Mouse (Mus musculus) embryonic facial prominence, embryonic 14.5 days (tissue): Measurements from ENCODE around the gene Hid1. TPM values are rescaled to one million over a fixed set of nuclear protein-coding genes. Genes with fewer than 3 reads are reported as not detected.

ENCODE experiments used
- ATAC-seq: fragments of 200-750 bp; cut with Nextera tagmentation; 2 replicates; pipeline ENCODE4 v1.8.0; 2017; ENCODE audit warnings: low read depth, moderate number of reproducible peaks, moderate TSS enrichment
- DNase-seq: peaks from one replicate; pipeline ENCODE4 v3.0.0-alpha.2; 2015; ENCODE audit warnings: low spot score
- H3K27ac ChIP-seq: fragments of 300-500 bp; sonication (generic); replicated peaks from 2 replicates; pipeline ENCODE4 v1.5.1; 2014; ENCODE audit warnings: low read depth, mild to moderate bottlenecking, low read length, moderate library complexity
- H3K27me3 ChIP-seq: fragments of 300-500 bp; sonication (generic); replicated peaks from 2 replicates; pipeline ENCODE4 v1.6.1; 2014; ENCODE audit warnings: low read length; ENCODE audit not compliant: control insufficient read depth, insufficient read depth
- H3K36me3 ChIP-seq: fragments of 300-500 bp; sonication (generic); 2 replicates; pipeline ENCODE4 v1.6.1; 2014; ENCODE audit warnings: low read length, mixed read lengths; ENCODE audit not compliant: control insufficient read depth, insufficient read depth
- H3K4me1 ChIP-seq: fragments of 300-500 bp; sonication (generic); 2 replicates; pipeline ENCODE4 v1.6.1; 2014; ENCODE audit warnings: antibody characterized with exemption, low read length; ENCODE audit not compliant: control insufficient read depth, insufficient read depth
- H3K4me2 ChIP-seq: fragments of 300-500 bp; sonication (generic); 2 replicates; pipeline ENCODE4 v1.6.1; 2014; ENCODE audit warnings: low read depth, mild to moderate bottlenecking, low read length, moderate library complexity, mixed read lengths
- H3K4me3 ChIP-seq: fragments of 300-500 bp; sonication (generic); 2 replicates; pipeline ENCODE4 v1.5.1; 2014; ENCODE audit warnings: low read depth, mild to moderate bottlenecking, low read length
- H3K9ac ChIP-seq: fragments of 300-500 bp; sonication (generic); 2 replicates; pipeline ENCODE4 v1.6.1; 2014; ENCODE audit warnings: low read depth, mild to moderate bottlenecking, low read length, moderate library complexity, mixed read lengths
- H3K9me3 ChIP-seq: fragments of 300-500 bp; sonication (generic); 2 replicates; pipeline ENCODE4 v1.6.1; 2016; ENCODE audit warnings: low read length; ENCODE audit not compliant: control insufficient read depth
- WGBS: fragments of 180-500 bp; shearing (Covaris S2); extraction: QIAGEN DNeasy Blood & Tissue Kit; methylation state at CpG from one replicate; pipeline ENCODE4 v1.1.7; 2014; 5-methylcytosine and 5-hydroxymethylcytosine counted together
- polyA plus RNA-seq: library from polyadenylated mRNA; unstranded; fragments of >200 nt; fragmentation: Nextera tagmentation; extraction: Ambion mirVana; gene quantifications from 2 replicates; pipeline ENCODE4 v1.2.1, GENCODE M21; 2014

The Hid1 gene
- polyA plus RNA-seq, 1 experiment from 2014 or later, result 10.3 TPM

DNA sequence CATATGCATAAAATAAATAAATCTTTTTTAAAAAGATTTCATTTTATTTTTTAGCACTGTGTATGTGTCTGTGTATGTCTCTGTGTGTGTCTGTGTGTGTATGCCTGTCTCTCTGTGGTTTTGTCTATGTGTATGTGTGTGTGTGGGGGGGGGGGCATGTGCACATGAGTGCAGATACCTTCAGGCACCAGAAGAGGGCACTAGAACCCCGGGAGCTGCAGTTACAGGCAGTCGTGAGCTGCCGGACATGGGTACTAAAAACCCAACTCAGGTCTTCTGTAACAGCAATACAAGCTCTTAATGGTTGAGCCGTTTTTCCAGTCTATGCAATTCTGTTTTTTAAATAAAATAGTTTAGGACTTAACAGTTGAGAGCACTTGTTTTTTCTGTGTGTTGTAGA is 66.8 kb downstream of the Hid1 start:
- DNase-seq (no peak), ATAC-seq (no peak)
- H3K36me3 ChIP-seq, result no peaks in the 10 kb centered on the region
- no peaks in the 10 kb centered on the region for H3K9me3 ChIP-seq
- peaks cover 32% of the 10 kb centered on the region for H3K27me3 ChIP-seq
- WGBS, result 83% methylated on average over 4 of the region's 4 CpGs
- H3K4me2 ChIP-seq, result no peak overlapping the region
- no peak overlapping the region for H3K27ac ChIP-seq
- no peak overlapping the region for H3K4me3 ChIP-seq
- no peak overlapping the region for H3K9ac ChIP-seq
- no peaks in the 10 kb centered on the region for H3K4me1 ChIP-seq

- peaks cover 32% of the 10 kb centered on the region for H3K27me3 ChIP-seq
- DNase-seq (no peak), ATAC-seq (no peak)
- 61% methylated on average over 8 of the region's 8 CpGs for WGBS
- H3K9me3 ChIP-seq, result no peaks in the 10 kb centered on the region
- H3K4me1 ChIP-seq, result no peaks in the 10 kb centered on the region
- no peak overlapping the region for H3K27ac ChIP-seq
- H3K4me2 ChIP-seq, result no peak overlapping the region
- H3K9ac ChIP-seq, result no peak overlapping the region
- H3K4me3 ChIP-seq, result no peak overlapping the region
- no peaks in the 10 kb centered on the region for H3K36me3 ChIP-seq
These were observed 69.4 kb downstream of the Hid1 start for GRCm38 (mm10) chr11:115298160-115298559.

Other genes with a start within 250 kb of the Hid1 start
- gene Cd300lf, start 233.8 kb downstream of the Hid1 start, polyA plus RNA-seq, result 0.14 and 0.56 TPM in 2 replicates
- 40.6 and 43.5 TPM in 2 replicates for gene Slc9a3r1, start 204.4 kb downstream of the Hid1 start, polyA plus RNA-seq
- 12.5 and 14.9 TPM in 2 replicates for gene Tmem104, start 180.3 kb downstream of the Hid1 start, polyA plus RNA-seq
- 20.0 and 23.3 TPM in 2 replicates for gene Nat9, start 179.9 kb downstream of the Hid1 start, polyA plus RNA-seq
- gene Grin2c, start 100.5 kb downstream of the Hid1 start, polyA plus RNA-seq, result not detected in 2 replicates
- 10.4 and 11.0 TPM in 2 replicates for gene Fdxr, start 90.7 kb downstream of the Hid1 start, polyA plus RNA-seq
- 0.24 and 0.52 TPM in 2 replicates for gene Fads6, start 70.1 kb downstream of the Hid1 start, polyA plus RNA-seq
- not detected in 2 replicates for gene Otop2, start 60.6 kb downstream of the Hid1 start, polyA plus RNA-seq
- gene Ush1g, start 45.7 kb downstream of the Hid1 start, polyA plus RNA-seq, result not detected in 2 replicates
- gene Otop3, start 33.0 kb downstream of the Hid1 start, polyA plus RNA-seq, result 0.21 TPM in 1 of 2 replicates, not detected in the other
- 11.7 and 12.3 TPM in 2 replicates for gene Cdr2l, start 14.2 kb upstream of the Hid1 start, polyA plus RNA-seq
- 175 and 185 TPM in 2 replicates for gene Mrpl58, start 36.0 kb upstream of the Hid1 start, polyA plus RNA-seq
- gene Atp5h, start 52.2 kb upstream of the Hid1 start, polyA plus RNA-seq, result 841 and 943 TPM in 2 replicates
- gene Kctd2, start 52.4 kb upstream of the Hid1 start, polyA plus RNA-seq, result 21.8 and 22.6 TPM in 2 replicates
- 0.11 TPM in 1 of 2 replicates, not detected in the other for gene Trim80, start 72.8 kb upstream of the Hid1 start, polyA plus RNA-seq
- gene Slc16a5, start 94.7 kb upstream of the Hid1 start, polyA plus RNA-seq, result 0.15 and 0.18 TPM in 2 replicates
- gene Armc7, start 107.9 kb upstream of the Hid1 start, polyA plus RNA-seq, result 7.6 TPM in 2 replicates
- gene Nt5c, start 124.1 kb upstream of the Hid1 start, polyA plus RNA-seq, result 70.9 and 74.8 TPM in 2 replicates
- 576 and 619 TPM in 2 replicates for gene Jpt1, start 146.6 kb upstream of the Hid1 start, polyA plus RNA-seq
- 838 and 864 TPM in 2 replicates for gene Sumo2, start 168.5 kb upstream of the Hid1 start, polyA plus RNA-seq
- 128 and 143 TPM in 2 replicates for gene Nup85, start 196.7 kb upstream of the Hid1 start, polyA plus RNA-seq
- 82.8 and 87.6 TPM in 2 replicates for gene Mrps7, start 236.2 kb upstream of the Hid1 start, polyA plus RNA-seq
- 16.5 and 17.9 TPM in 2 replicates for gene Gga3, start 236.3 kb upstream of the Hid1 start, polyA plus RNA-seq
- gene Mif4gd, start 245.2 kb upstream of the Hid1 start, polyA plus RNA-seq, result 22.7 and 28.5 TPM in 2 replicates